Mouse (Mus musculus): ENCODE data around the gene Sla2.
"Not testable (repeated sequence)": the region's sequence is repeated elsewhere in the genome, so short reads cannot be mapped to it uniquely, and the experiment has no call there.

Gene Sla2

GRCm38 (mm10) chr2:156887017-156887416, at the start of gene Sla2:
TSS of gene Sla2 (minus strand) at chr2:156887192.
- DNase-seq (ENCODE audit: low spot score) = no peak

- DNase-seq (ENCODE audit: low spot score) = no peak
Measured at GRCm38 (mm10) chr2:156935005-156935404, 48.0 kb upstream of the Sla2 start.

- DNase-seq (ENCODE audit: low spot score) = no peak
Measured at GRCm38 (mm10) chr2:156933426-156933825, 46.4 kb upstream of the Sla2 start.

DNA sequence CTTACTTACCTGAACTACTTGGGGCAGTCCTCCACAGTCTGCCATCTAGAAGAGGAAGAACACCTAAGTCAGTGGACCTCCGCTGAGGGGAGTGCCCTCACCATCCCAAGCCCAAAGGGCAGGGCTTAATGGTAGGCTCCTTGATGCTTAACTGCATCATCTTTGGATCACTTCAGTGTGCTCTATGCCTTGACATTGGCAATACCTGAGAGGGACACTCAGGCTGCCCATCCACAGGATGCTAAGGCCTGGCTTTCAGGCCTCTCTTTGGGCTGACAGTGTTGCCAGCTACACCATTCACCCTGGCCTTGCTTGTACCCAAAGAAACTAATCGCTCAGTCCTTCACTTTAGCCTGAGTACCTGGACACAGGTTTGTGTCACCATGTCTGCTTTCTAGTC, 44.4 kb upstream of the Sla2 start:
- DNase-seq (ENCODE audit: low spot score) = no peak

- no peak for DNase-seq (ENCODE audit: low spot score)
Measured at GRCm38 (mm10) chr2:156930549-156930948, 43.6 kb upstream of the Sla2 start.

DNA sequence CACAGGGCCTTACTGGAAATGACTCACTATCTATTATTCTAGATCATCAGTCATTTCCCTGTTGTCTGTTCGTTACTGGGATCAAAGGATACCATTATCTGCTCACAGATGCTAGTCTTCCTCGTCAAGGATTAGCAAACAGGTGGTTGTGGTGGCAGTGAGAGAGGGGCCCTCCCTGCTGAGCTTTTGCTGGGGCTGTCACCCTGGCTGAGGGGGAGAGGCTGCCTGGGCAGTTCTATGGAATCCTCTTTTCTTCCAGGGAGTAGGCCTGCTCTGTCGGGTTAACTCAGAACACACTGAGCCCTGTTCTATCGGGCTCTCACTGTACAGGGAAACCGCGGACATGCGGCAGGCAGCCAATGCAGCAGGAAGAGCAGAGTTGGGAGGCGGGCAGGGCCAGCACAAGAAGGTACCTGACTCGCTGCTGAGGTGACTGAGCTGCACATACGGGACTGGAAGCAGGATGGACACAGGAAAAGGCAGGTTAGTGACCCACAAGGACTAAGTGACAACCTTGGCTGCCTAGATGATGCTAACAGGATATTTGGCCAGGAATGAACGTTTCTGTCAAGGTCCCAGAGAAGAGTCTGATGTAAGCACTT, 42.6 kb upstream of the Sla2 start:
- no peak for DNase-seq (ENCODE audit: low spot score)

- DNase-seq (ENCODE audit: low spot score) = no peak
Measured at GRCm38 (mm10) chr2:156928606-156929005, 41.6 kb upstream of the Sla2 start.

- DNase-seq (ENCODE audit: low spot score) = no peak
Measured at GRCm38 (mm10) chr2:156927663-156928062, 40.7 kb upstream of the Sla2 start.

- DNase-seq (ENCODE audit: low spot score) = not testable (repeated sequence)
Measured at GRCm38 (mm10) chr2:156925611-156926010, 38.6 kb upstream of the Sla2 start.

DNA sequence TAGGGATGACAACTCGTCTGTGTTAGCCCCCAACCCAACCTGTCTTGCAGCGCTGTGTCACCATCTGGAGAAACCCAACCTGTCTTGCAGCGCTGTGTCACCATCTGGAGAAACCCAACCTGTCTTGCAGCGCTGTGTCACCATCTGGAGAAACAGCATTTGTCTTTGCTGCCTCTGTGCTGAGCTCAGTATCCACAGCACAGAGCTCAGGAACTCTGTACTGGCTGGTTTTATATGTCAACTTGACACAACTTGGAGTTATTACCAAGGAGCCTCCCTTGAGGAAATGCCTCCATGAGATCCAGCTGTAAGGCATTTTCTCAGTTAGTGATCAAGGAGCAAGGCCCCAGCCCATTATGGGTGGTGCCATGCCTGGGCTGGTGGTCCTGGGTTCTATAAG, 38.1 kb upstream of the Sla2 start:
- DNase-seq (ENCODE audit: low spot score) = not testable (repeated sequence)

- DNase-seq (ENCODE audit: low spot score) = no peak
Measured at GRCm38 (mm10) chr2:156924210-156924898, 37.4 kb upstream of the Sla2 start.

GRCm38 (mm10) chr2:156923057-156923456, 36.1 kb upstream of the Sla2 start:
- no peak for DNase-seq (ENCODE audit: low spot score)

DNA sequence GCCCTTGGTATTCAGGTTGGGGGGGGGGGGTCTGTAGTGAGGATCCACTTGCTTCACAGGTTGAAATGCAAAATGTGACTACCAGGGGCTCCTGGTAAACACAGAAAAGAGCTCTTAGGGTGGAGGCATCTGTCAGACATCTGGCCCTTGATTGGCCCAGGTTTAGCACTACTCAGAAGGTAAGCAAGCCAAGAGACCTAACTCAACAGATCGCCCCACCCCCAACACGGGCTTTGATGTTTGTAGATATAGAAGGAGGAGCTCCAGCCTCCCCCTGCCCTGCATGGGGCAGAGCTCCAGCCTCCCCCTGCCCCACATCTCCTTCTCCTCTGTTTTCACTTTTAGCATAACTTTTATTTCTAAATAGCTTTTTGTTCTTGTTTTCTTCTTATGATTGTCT, 32.8 kb upstream of the Sla2 start:
- DNase-seq (ENCODE audit: low spot score) = no peak

- not testable (repeated sequence) for DNase-seq (ENCODE audit: low spot score)
Measured at GRCm38 (mm10) chr2:156919191-156919590, 32.2 kb upstream of the Sla2 start.

DNA sequence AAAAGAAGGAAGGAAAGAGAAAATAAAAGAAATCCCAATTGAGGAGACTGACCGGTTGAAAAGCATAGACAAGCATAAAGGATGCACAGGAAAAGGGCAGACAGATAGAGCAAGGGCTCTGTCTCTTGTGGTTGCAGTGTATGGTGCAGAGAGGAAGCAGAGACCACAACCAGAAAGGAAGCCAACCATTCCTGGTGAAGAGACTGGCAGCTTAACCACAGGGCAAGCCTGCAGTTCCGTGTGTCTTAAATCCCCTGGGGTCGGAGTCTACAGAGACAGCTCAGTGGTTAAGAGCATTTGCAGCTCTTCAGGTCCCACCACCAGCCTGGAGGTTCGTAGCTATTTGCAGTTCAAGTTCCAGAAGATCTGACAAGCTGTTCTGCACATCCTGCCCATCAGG, 31.6 kb upstream of the Sla2 start:
- DNase-seq (ENCODE audit: low spot score) = no peak

GRCm38 (mm10) chr2:156916419-156917125, 29.6 kb upstream of the Sla2 start:
- DNase-seq (ENCODE audit: low spot score) = no peak

DNA sequence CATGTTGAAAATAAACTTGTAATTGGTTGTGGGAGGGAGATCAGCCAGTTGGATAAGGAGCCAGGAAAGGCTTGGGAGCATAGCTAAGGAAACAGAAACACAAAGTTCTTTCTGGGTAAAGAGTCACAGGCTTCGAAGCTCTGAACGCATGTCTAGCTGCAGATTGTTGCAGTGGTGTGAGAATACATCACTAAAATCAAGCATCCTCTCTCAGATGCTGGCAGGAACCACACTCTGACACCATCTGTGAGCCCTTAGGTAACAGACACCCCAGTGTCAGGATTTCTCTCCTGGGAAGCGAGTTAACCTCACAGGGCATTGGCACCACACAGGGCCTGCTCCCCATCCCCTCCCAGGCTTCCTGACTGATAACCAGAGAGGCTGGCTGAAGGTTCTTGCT, 28.6 kb upstream of the Sla2 start:
- DNase-seq (ENCODE audit: low spot score) = no peak

DNA sequence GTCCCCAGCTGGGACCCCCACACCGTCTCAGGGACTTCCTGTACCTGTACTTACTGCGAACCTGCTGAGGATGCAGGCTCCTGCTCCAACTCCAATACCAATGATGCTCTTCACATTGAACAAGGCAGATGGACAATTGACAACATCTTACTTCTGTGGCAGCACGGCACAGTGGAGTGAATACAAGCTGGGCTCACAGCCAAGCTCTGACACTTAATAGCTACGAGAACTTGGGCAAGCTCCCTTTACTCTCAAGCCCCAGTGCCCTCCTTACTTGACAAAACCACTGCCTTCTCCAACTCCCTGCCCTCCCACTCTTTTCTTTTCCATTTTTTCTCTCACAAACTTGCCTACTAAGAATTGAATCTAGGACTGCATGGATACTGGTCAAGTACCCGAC, 26.2 kb upstream of the Sla2 start:
- no peak for DNase-seq (ENCODE audit: low spot score)

DNA sequence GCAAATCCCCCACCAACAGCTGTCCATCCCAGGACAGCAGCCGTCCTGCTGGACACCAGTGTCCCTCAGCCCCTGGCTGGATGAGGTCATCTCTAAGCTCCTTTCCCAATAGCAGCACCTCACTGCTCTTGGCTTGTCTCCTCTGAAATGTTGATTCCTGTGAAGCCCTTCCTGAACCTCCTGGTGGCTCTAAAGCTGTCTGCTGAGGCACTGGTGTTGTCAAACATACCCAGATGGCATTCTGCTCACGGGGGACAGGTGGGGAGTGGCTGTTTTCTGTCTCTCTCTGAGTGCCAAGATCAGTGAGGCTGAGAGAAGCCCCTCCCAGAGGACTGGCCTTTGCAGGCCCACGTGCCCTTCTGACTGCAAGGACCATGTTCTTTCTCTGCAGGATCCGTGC, 18.9 kb upstream of the Sla2 start:
- DNase-seq (ENCODE audit: low spot score) = not testable (repeated sequence)

DNA sequence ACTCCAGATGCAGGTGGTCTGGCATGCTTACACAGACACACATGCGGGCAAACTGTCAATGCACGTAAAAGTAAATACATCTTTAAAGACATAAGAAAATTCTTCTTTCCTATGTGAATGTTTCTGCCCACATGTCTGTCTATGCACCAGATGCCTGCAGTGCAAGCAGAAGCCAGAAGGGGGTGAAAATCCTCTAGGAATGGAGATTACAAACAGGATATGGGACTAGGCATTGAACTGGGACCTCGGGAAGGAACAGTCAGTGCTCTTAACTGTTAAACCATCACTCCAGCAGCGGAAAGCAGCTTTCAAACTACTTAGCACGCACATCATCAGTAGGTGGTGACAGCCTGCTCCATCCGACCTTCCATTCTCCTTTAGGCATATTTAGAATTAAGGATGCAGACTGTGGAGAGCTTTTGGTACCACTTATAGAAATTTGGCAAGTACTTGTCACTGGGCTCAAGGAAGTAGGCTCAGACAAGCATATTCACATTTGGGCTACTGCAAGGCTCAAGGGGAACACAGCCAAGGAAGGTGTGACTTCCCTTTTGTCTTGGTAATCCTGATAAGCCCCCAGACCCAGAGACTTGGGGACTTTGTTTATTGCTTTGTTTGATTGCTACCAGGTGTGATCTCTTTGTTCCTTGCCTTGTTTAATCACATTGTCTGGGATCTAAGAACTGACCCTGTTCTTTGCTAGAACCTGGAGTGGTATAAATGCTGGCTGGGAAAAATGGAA, 18.2 kb upstream of the Sla2 start:
- peak; percentile 21 for DNase-seq (ENCODE audit: low spot score)

- DNase-seq (ENCODE audit: low spot score) = no peak
Measured at GRCm38 (mm10) chr2:156903367-156903766, 16.4 kb upstream of the Sla2 start.

- not testable (repeated sequence) for DNase-seq (ENCODE audit: low spot score)
Measured at GRCm38 (mm10) chr2:156902411-156902810, 15.4 kb upstream of the Sla2 start.

GRCm38 (mm10) chr2:156901883-156902282, 14.9 kb upstream of the Sla2 start:
- DNase-seq (ENCODE audit: low spot score) = no peak
